Mouse (Mus musculus): ENCODE data around the gene Mpnd. TPM values are rescaled to one million over a fixed set of nuclear protein-coding genes. Genes with fewer than 3 reads are reported as not detected.

Gene Mpnd
- polyA plus RNA-seq (2014; fragmentation: Nextera tagmentation; extraction: Ambion mirVana) = 42.5 and 47.9 TPM in 2 replicates

- H3K4me1 ChIP-seq (replicated peaks; ENCODE audit: control insufficient read depth, insufficient read depth, low read length) = peaks cover 16% of the 10 kb centered on the region
- ATAC-seq (replicated peaks; ENCODE audit: low FRiP score) (no peak), DNase-seq (ENCODE audit: low spot score) (no peak)
- H3K4me3 ChIP-seq (ENCODE audit: low read depth, low read length) = no peak within 1 kb of the TSS
- H3K27ac ChIP-seq (ENCODE audit: low read depth, low read length) = no peak within 1 kb of the TSS; the same call in 1 of the 2 replicates
- no peaks in the 10 kb centered on the region for H3K36me3 ChIP-seq (ENCODE audit: control insufficient read depth, insufficient read depth, low read length)
- 26% methylated on average over 13 of the region's 13 CpGs for WGBS
- H3K4me2 ChIP-seq = peak within 1 kb of the TSS; percentile 23; the same call in 1 of the 2 replicates
- peaks cover 6% of the 10 kb centered on the region for H3K27me3 ChIP-seq (replicated peaks; ENCODE audit: control insufficient read depth, insufficient read depth, low read length)
- H3K9ac ChIP-seq (ENCODE audit: low read depth, low read length) = peak within 1 kb of the TSS; percentile 2; the same call in 1 of the 2 replicates
- H3K9me3 ChIP-seq (ENCODE audit: control insufficient read depth, low read length) = no peaks in the 10 kb centered on the region
Observed at GRCm38 (mm10) chr17:56005415-56006061, at the start of gene Mpnd, which contains the start of gene Stap2. Mpnd (plus strand) TSS chr17:56005711. Stap2 (minus strand) TSS chr17:56005584.

- ATAC-seq (replicated peaks; ENCODE audit: low FRiP score) (peak; percentile 24), DNase-seq (ENCODE audit: low spot score) (peak; percentile 83)
- Histone ChIP-seq H3K27ac (ENCODE audit: low read depth, low read length) (no peak overlapping the region), H3K4me2 (peak overlapping the region; percentile 81), H3K27me3 (replicated peaks; ENCODE audit: control insufficient read depth, insufficient read depth, low read length) (peaks cover 3% of the 10 kb centered on the region; the same call in 1 of the 2 replicates), H3K4me1 (replicated peaks; ENCODE audit: control insufficient read depth, insufficient read depth, low read length) (peaks cover 21% of the 10 kb centered on the region), H3K4me3 (ENCODE audit: low read depth, low read length) (peak overlapping the region; percentile 57), H3K9me3 (ENCODE audit: control insufficient read depth, low read length) (no peaks in the 10 kb centered on the region), H3K36me3 (ENCODE audit: control insufficient read depth, insufficient read depth, low read length) (peaks cover 4% of the 10 kb centered on the region; the same call in 1 of the 2 replicates), H3K9ac (ENCODE audit: low read depth, low read length) (peak overlapping the region; percentile 60)
- under 1% methylated on average over 26 of the region's 26 CpGs for whole genome bisulfite sequencing
Observed at GRCm38 (mm10) chr17:55956129-55956528, 49.4 kb upstream of the Mpnd start.

DNA sequence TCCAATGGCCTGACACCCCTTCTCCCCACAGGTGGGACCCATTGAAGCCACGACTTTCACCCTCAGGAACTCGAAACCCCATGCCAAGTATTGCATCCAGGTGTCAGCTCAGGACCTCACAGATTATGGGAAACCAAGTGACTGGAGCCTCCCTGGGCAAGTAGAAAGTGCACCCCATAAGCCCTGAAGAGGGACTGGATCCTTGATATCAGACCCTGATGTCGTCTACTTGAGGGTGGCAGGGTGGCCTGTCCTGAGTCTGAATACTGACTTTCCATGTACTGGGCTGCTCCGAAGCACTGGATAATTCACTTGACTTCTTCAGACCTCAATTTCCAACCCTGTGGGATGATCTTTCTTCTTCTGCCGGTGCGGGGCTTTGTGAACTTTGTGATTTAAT, 48.9 kb upstream of the Mpnd start:
- H3K9me3 ChIP-seq (ENCODE audit: control insufficient read depth, low read length) = no peaks in the 10 kb centered on the region
- peaks cover 4% of the 10 kb centered on the region; the same call in 1 of the 2 replicates for H3K36me3 ChIP-seq (ENCODE audit: control insufficient read depth, insufficient read depth, low read length)
- no peak overlapping the region for H3K27ac ChIP-seq (ENCODE audit: low read depth, low read length)
- peaks cover 3% of the 10 kb centered on the region; the same call in 1 of the 2 replicates for H3K27me3 ChIP-seq (replicated peaks; ENCODE audit: control insufficient read depth, insufficient read depth, low read length)
- no peak for ATAC-seq (replicated peaks; ENCODE audit: low FRiP score)
- H3K9ac ChIP-seq (ENCODE audit: low read depth, low read length) = no peak overlapping the region
- H3K4me3 ChIP-seq (ENCODE audit: low read depth, low read length) = peak overlapping the region; percentile 57
- peak overlapping the region; percentile 81 for H3K4me2 ChIP-seq
- 28% methylated on average over 6 of the region's 6 CpGs for WGBS
- H3K4me1 ChIP-seq (replicated peaks; ENCODE audit: control insufficient read depth, insufficient read depth, low read length) = peaks cover 21% of the 10 kb centered on the region
- DNase-seq (ENCODE audit: low spot score) = no peak

- H3K9ac ChIP-seq (ENCODE audit: low read depth, low read length) = no peak overlapping the region
- DNase-seq (ENCODE audit: low spot score) (peak; percentile 72), ATAC-seq (replicated peaks; ENCODE audit: low FRiP score) (no peak)
- no peak overlapping the region for H3K4me3 ChIP-seq (ENCODE audit: low read depth, low read length)
- WGBS = 15% methylated on average over 9 of the region's 9 CpGs
- H3K27ac ChIP-seq (ENCODE audit: low read depth, low read length) = no peak overlapping the region
- peaks cover 3% of the 10 kb centered on the region; the same call in 1 of the 2 replicates for H3K27me3 ChIP-seq (replicated peaks; ENCODE audit: control insufficient read depth, insufficient read depth, low read length)
- peaks cover 6% of the 10 kb centered on the region; the same call in 1 of the 2 replicates for H3K36me3 ChIP-seq (ENCODE audit: control insufficient read depth, insufficient read depth, low read length)
- no peaks in the 10 kb centered on the region for H3K9me3 ChIP-seq (ENCODE audit: control insufficient read depth, low read length)
- H3K4me2 ChIP-seq = no peak overlapping the region
- H3K4me1 ChIP-seq (replicated peaks; ENCODE audit: control insufficient read depth, insufficient read depth, low read length) = peaks cover 21% of the 10 kb centered on the region
Observed at GRCm38 (mm10) chr17:55957168-55957567, 48.3 kb upstream of the Mpnd start.

DNA sequence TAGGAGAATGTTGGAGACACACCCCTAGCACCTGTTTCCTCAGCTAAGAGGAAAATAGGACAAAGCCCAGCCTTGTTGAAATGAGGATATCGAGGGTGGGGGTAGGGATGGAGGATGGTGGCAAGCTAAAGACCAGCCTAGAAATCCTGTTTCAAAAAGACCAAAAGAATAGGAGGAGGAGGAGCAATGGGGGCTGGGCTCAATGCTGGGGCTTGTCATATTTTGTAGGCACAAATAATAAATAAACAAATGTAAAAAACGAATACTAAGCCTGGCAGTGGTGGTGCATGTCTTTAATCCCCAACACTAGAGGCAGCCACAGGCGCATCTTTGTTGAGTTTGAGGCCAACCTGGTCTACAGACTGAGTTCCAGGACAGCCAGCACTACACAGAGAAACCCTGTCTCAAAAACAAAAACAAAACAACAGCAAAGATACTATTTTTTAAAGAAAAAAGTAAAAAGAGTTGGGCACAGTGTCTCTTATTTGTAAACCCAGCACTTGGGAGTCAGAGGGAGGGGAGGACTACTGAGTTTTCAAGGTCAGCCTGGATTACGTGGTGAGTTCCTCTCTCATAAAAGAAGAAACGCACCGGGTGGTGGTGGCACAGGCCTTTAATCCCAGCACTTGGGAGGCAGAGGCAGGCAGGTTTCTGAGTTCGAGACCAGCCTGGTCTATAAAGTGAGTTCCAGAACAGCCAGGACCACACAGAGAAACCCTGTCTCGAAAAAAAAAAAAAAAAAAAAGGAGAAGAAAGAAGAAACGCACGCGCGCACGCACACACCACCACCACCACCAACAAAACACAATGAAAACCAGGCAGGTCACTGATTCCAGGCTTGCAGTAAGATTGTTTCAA, 47.6 kb upstream of the Mpnd start:
- Histone ChIP-seq H3K9me3 (ENCODE audit: control insufficient read depth, low read length) (no peaks in the 10 kb centered on the region), H3K4me3 (ENCODE audit: low read depth, low read length) (peak overlapping the region; percentile 64), H3K27ac (ENCODE audit: low read depth, low read length) (peak overlapping the region; percentile 94; the same call in 1 of the 2 replicates), H3K4me2 (peak overlapping the region; percentile 82), H3K9ac (ENCODE audit: low read depth, low read length) (peak overlapping the region; percentile 83), H3K4me1 (replicated peaks; ENCODE audit: control insufficient read depth, insufficient read depth, low read length) (peaks cover 21% of the 10 kb centered on the region), H3K27me3 (replicated peaks; ENCODE audit: control insufficient read depth, insufficient read depth, low read length) (peaks cover 3% of the 10 kb centered on the region; the same call in 1 of the 2 replicates), H3K36me3 (ENCODE audit: control insufficient read depth, insufficient read depth, low read length) (peaks cover 9% of the 10 kb centered on the region; the same call in 1 of the 2 replicates)
- ATAC-seq (replicated peaks; ENCODE audit: low FRiP score) (no peak), DNase-seq (ENCODE audit: low spot score) (no peak)
- 77% methylated on average over 12 of the region's 13 CpGs for WGBS

- peak overlapping the region; percentile 83 for H3K9ac ChIP-seq (ENCODE audit: low read depth, low read length)
- H3K4me1 ChIP-seq (replicated peaks; ENCODE audit: control insufficient read depth, insufficient read depth, low read length) = peaks cover 21% of the 10 kb centered on the region
- H3K27ac ChIP-seq (ENCODE audit: low read depth, low read length) = peak overlapping the region; percentile 94; the same call in 1 of the 2 replicates
- peaks cover 3% of the 10 kb centered on the region; the same call in 1 of the 2 replicates for H3K27me3 ChIP-seq (replicated peaks; ENCODE audit: control insufficient read depth, insufficient read depth, low read length)
- peak overlapping the region; percentile 64 for H3K4me3 ChIP-seq (ENCODE audit: low read depth, low read length)
- peak overlapping the region; percentile 82 for H3K4me2 ChIP-seq
- no peaks in the 10 kb centered on the region for H3K9me3 ChIP-seq (ENCODE audit: control insufficient read depth, low read length)
- H3K36me3 ChIP-seq (ENCODE audit: control insufficient read depth, insufficient read depth, low read length) = peaks cover 9% of the 10 kb centered on the region; the same call in 1 of the 2 replicates
- ATAC-seq (replicated peaks; ENCODE audit: low FRiP score) (no peak), DNase-seq (ENCODE audit: low spot score) (no peak)
- 29% methylated on average over 2 of the region's 2 CpGs for WGBS
Observed at GRCm38 (mm10) chr17:55958584-55958886, 47.0 kb upstream of the Mpnd start.

- WGBS = under 1% methylated on average over 45 of the region's 46 CpGs
- Histone ChIP-seq H3K9ac (ENCODE audit: low read depth, low read length) (peak within 1 kb of the TSS; percentile 83), H3K27ac (ENCODE audit: low read depth, low read length) (peak within 1 kb of the TSS; percentile 94), H3K4me3 (ENCODE audit: low read depth, low read length) (peak within 1 kb of the TSS; percentile 64), H3K4me2 (peak within 1 kb of the TSS; percentile 82), H3K27me3 (replicated peaks; ENCODE audit: control insufficient read depth, insufficient read depth, low read length) (peaks cover 3% of the 10 kb centered on the region; the same call in 1 of the 2 replicates), H3K36me3 (ENCODE audit: control insufficient read depth, insufficient read depth, low read length) (peaks cover 9% of the 10 kb centered on the region; the same call in 1 of the 2 replicates), H3K4me1 (replicated peaks; ENCODE audit: control insufficient read depth, insufficient read depth, low read length) (peaks cover 21% of the 10 kb centered on the region), H3K9me3 (ENCODE audit: control insufficient read depth, low read length) (no peaks in the 10 kb centered on the region)
- DNase-seq (ENCODE audit: low spot score) (peak; percentile 94), ATAC-seq (replicated peaks; ENCODE audit: low FRiP score) (peak; percentile 89)
Observed at GRCm38 (mm10) chr17:55958918-55959728, 46.4 kb upstream of the Mpnd start, which contains the start of gene Yju2. Yju2 (plus strand) TSS chr17:55959099.

Measured in liver, embryonic 11.5 days (tissue).